Mouse (Mus musculus) cerebellum, postnatal 14 days (tissue): ENCODE results near the gene Tbc1d24.

ENCODE experiments used
- DNase-seq, 2 experiments: peaks; one replicate each; pipeline ENCODE4 v3.0.0; 2021; ENCODE audit warnings: mixed read lengths in 2 of 2

Tbc1d24 gene

DNA sequence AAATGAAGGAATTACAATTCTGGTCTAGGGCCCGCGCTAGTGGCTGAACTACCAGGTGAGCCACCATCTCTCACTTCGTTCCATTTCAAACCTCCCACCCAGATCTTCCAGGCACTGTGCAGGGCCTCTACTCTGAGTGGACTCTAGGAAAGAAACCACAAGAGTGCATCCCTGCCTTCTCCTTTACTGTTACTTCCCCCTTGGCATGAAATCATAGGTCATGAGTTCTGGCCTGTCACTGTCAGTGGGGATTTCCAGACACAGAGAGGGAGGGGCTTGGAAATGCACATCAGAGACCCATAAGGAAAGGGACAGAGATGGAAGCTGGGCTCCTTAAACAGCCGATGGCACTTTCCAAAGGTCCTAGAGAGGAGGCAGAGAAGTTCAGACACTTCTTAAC lies 33.6 kb downstream of the Tbc1d24 start:
- no peak for DNase-seq

DNA sequence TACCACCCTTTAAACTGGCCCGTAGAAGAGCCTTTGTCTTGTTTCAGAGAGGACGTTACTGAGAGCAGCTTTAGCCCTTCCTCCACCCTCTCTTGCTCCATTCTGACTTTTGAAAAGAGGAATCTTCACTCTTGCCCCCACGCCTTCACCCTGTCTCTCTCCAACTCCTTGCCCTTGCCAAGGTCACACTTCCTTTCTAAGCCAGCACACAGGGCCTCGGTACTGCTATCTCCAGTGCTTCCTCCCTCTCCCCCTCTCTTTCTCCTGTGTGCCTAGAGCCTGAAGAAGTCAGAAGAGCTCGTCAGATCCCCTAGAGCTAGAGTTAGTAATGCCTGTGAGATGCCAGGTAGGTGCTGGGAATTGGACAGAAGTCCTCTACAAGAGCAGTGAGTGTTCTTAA lies 34.6 kb downstream of the Tbc1d24 start:
- DNase-seq: no peak

- DNase-seq: no peak
Observed at GRCm38 (mm10) chr17:24170125-24170524, 35.2 kb downstream of the Tbc1d24 start.

DNA sequence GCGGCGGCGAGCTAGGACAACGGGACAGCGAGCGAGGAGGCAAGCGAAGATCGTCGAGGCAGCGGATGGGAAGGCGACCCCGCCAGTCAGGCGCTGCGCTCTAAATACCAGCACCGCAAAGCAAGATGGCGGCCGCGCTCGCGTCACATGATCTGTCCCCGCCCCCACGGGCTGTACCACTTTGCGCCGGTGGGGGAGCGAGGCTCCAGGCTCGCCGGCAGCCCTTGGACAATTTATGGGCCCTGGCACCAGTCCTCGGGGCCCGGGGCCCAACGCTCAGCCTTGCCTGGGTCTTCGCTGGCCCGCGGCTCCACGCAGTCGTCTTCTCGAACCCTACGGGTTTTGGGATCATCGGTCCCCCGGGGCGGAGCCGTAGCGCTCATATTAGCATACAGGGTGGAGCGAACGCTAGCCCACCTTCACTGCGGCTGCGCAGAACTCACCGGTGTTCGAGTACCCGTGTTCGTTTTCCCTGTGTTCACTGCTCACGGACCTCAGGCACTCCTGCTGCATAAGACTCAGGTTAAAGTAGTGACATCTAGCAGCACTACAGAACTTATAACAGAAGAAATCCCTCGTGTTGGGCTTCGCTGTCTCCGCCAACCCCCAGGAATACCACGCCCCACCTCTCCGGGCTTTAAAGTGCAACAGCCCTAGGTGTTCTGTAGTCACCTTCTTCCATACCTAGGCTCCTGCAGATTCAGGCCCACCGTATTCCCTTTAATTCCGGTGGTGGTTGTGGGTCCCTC lies 35.9 kb downstream of the Tbc1d24 start, which contains the start of gene Atp6v0c:
Gene Atp6v0c (minus strand): TSS at position 386 of the 749 bp plus-strand sequence.
- peak; percentile 98 for DNase-seq

GRCm38 (mm10) chr17:24168590-24169277 lies 36.6 kb downstream of the Tbc1d24 start:
- DNase-seq: peak; percentile 82 to 87

- DNase-seq: no peak
Observed at GRCm38 (mm10) chr17:24167891-24168505, 37.4 kb downstream of the Tbc1d24 start.

DNA sequence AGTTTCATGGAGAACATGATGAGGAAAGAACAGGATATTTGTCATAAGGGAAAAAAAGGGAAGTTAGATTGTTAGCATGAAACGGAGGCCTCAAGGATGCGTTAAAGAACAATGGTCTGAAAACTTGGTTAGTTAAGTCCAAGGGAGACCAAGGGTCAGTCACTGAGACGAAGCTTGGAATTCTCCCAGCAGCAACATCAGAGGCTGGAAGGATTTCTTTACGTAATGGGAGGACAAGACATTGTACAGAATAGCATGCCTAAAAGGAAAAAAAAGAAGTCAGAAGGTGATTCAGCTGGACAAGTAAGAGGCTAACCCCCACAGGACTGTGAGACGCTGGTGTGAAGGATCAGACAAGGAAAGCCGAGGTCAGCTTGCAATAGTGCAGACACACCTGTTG lies 38.2 kb downstream of the Tbc1d24 start:
- no peak for DNase-seq

DNA sequence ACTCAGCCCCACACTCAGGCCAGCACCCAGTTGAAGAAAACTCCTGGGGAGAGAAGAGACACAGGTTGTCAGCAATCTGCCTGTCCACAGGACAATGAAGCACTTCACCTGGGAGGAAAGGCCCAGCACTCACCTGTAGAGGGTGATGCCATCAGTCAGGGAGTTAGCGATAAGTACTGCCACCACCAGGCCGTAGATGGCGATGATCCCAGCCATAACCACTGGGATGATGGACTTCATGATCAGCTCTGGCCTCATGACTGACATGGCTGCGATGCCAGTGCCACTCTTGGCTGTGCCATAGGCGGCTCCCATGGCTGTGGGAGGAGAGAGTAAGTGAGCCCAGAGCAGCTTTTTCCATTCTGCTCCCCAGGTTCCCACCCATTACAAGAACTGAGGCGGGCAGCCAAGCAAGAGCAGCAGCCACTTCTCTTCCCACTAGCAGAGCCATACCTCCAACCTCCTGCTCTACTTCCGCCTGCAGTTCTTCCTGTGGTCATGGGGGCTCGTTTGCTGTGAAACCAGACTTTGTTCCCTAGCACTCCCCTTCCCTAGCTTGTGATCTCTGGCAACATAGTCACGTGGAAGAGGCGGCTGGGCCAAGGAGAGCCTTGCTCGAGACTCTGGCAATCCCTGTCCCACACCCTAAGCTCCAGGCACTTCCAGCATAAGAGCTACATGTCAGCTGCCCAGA lies 40.6 kb downstream of the Tbc1d24 start:
- peak in 1 of 2 experiments; percentile 32 for DNase-seq

GRCm38 (mm10) chr17:24163176-24163962 lies 42.0 kb downstream of the Tbc1d24 start, which contains the start of gene Amdhd2:
TSS of gene Amdhd2 (minus strand) at chr17:24163766.
- DNase-seq: peak; percentile 96 to 99

GRCm38 (mm10) chr17:24162584-24163175 lies 42.7 kb downstream of the Tbc1d24 start:
- DNase-seq: peak; percentile 27 to 54

DNA sequence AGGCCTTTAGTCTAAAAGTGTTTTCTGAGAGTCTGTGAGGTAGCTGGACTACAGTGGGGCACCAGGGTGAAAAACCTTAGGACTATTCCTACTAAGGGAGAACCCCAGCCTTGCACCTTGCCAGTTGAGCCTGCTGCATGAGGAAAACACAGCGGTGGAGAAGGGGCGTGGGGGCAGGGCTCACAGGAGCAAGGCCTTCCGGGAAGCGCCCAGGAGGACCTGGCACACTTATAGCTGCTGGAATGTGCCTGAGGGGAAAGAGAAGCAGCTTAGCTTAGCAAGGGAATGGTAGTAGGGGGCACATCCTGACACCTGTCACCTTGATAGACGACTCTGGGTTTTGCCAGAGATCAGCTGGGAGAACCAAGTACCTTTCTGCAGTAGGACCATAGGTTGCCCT lies 43.9 kb downstream of the Tbc1d24 start:
- no peak for DNase-seq

DNA sequence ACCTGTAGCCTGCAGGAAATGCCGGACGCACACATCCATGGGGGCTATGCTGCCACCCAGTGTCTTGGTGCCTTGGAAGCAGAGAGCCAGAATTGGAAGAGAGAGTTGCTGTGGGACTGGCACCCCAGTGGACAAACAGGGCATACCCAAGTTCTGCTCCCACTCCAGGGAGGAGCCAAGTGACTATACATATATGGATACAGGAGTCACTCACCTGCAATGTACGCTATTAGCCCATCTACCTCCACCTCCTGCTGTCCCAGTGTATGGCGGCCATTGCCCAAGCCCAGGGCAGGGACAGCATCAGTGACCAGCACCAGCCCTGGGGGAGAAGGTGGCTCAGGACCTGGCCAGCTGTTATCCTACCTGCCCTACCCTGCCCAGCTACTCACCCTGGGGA lies 47.8 kb downstream of the Tbc1d24 start:
- no peak for DNase-seq

GRCm38 (mm10) chr17:24157121-24157520 lies 48.2 kb downstream of the Tbc1d24 start:
- no peak for DNase-seq

DNA sequence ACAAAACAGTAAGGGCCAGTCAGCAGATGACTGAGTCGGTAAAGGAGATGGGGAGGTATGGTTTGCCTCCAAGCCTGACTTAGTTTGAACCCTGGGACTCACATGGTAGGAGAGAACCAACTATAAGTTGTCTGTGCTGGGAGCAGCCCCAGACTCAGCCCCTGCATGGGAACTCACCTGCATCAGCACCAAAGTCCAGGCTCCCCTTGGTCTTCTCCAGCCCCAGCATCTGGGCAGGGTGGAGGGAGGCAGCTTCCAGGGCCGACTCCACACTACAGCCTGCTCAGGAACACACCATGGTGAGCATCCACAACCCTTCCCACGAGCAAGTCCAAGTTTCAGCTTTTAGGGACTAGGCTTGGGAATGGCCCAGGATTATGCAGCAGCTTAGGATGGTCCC lies 49.0 kb downstream of the Tbc1d24 start:
- DNase-seq: no peak

GRCm38 (mm10) chr17:24155742-24156141 lies 49.6 kb downstream of the Tbc1d24 start:
- DNase-seq: no peak

- DNase-seq: no peak
Observed at GRCm38 (mm10) chr17:24154463-24154862, 50.9 kb downstream of the Tbc1d24 start.

DNA sequence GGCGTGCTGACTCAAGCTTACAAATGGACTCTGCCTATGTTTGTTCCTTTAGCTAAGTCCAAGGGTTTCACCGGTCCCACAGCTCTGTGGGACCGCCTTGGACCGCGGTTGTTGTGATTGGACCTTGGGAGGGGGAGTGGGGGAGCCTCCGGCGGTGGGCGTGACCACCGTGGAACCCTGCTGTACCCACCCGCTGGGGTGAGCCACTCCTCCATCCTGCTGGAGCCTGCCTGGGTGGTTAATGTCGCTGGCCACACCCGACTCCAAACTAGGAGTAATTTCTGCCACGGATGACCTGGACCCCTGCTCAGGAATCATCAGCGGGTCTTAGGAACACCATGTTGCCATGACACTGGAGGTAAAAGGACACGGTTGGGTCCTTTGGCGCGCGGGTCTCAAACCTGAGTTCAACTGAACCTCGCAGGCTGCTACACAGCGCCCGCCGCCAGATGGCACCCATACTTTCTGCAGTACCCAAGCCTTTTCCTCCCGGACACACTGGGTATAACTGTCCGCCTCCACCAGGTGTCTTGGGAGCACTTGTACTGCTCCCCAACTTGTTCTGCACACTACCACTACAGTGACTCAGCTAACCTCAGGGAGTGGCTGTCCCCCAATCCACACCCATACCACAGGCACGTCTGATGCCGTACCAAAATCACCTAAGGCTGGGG lies 53.3 kb downstream of the Tbc1d24 start:
- peak; percentile 88 to 91 for DNase-seq

DNA sequence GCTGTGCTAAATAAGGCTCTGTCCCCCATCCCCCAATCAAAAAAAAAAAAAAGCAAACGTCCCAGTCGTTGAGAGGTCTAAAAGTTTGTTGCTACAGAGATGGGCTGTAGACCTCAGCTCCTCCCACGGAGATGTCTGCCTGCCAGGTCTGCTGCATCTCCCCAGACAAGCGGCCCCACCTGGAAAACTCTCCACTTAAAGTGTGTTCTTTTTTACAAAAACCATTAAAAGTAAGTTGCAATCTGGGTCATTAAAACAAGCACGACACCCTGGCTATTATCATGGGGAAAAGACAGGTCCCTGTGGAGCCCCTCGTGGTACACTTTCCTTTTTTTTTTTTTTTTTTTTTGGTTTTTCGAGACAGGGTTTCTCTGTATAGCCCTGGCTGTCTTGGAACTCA lies 54.0 kb downstream of the Tbc1d24 start:
- no peak for DNase-seq

- DNase-seq: no peak
Observed at GRCm38 (mm10) chr17:24150824-24151223, 54.5 kb downstream of the Tbc1d24 start, which contains the start of gene Pdpk1. TSS of gene Pdpk1 (minus strand) at chr17:24150924.

DNA sequence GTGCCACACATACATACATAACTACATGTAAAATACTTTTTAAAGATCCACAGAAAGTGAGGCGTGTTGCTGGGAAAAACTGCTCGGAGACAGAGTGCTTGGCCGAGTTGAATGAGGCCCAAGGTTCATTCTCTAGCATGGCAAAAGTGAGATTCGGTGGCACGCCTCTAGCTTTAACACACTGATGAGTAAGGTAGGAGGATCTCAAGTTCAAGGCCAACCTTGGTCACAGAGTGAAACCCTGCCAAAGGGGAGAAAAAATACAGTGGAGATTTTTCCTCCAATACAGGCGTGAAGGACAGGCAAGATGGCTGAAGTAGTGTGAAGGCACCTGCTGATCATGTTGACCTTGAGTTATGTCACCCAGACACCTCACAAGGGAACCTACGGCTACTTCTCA lies 55.9 kb downstream of the Tbc1d24 start:
- DNase-seq: no peak

GRCm38 (mm10) chr17:24142897-24143296 lies 62.5 kb downstream of the Tbc1d24 start:
- no peak for DNase-seq
